Mouse (Mus musculus): ENCODE measurements around the gene Aym1.

The Aym1 gene

DNA sequence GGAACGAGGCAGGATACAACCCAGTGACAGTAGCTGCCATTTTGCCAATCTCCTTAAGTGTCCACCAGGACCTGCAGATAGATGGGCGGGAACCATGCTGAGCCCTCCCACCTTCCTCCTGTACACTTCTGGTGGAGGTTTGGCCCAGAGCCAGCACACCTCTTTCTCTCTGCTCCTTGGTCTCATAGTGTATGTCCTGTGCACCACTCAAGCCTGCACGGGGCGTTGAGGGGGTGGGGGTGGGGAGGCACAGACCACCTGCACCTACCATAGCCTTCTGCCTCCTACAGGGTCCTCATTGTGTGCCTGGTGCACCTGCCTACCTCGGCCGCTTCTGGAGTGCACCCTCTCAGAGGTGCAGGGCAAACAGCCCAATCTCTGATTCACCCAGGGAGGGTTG is 4.5 kb upstream of the Aym1 start:
- in situ Hi-C loops (cut with MboI, MseI): no loop called here

DNA sequence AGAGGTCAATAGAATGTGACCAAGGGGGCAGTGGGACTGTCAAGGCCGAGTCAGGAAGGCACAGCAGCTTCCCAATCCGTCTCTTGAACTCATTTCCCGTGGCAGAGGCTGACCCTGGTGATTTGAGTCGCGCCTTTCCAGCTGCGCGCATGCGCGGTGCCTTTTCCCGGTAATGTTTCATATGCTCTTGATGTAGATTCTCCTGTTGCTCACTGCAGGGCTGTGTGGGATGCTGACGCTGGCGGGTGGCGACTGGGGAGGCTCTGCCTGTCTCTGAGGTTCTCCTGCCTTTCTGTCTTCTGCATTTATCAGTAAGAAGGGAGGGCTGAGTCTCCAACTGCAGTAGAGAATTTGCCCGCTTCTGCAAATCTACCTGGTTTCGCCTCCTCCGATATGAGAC is 2.8 kb upstream of the Aym1 start:
- in situ Hi-C loops (cut with MboI, MseI): no loop called here

GRCm38 (mm10) chr5:113357656-113358055 is 562 bp downstream of the Aym1 start:
- in situ Hi-C loops (cut with MboI, MseI): no loop called here

DNA sequence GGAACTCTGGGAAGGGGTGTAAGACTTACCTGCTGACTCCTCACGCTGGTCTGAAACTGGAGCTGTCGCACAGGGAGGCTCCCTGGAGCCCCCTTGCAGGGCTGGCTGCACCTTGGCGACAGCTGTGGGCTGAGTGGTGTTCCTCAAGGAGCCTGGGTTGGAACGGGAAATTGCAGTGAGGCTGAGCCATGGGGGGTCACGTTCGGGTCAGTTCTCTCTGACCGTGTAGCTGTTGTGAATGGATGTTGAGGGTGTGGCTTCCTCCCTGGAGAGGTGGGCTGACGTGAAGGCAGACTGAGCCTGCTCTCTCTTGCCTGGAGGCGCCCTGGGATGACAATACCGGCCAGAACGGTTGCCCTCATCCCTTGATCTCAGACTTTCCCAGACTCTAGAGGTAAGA is 1.7 kb downstream of the Aym1 start:
- in situ Hi-C loops (cut with MboI, MseI): no loop called here

- in situ Hi-C loops (cut with MboI, MseI): loop anchor here in 1 of 2 experiments (5.0 kb wide), 2 partner anchors 51 to 191 kb away; no protein-coding TSS in a partner anchor
These were observed 4.2 kb downstream of the Aym1 start for GRCm38 (mm10) chr5:113361283-113361682.

DNA sequence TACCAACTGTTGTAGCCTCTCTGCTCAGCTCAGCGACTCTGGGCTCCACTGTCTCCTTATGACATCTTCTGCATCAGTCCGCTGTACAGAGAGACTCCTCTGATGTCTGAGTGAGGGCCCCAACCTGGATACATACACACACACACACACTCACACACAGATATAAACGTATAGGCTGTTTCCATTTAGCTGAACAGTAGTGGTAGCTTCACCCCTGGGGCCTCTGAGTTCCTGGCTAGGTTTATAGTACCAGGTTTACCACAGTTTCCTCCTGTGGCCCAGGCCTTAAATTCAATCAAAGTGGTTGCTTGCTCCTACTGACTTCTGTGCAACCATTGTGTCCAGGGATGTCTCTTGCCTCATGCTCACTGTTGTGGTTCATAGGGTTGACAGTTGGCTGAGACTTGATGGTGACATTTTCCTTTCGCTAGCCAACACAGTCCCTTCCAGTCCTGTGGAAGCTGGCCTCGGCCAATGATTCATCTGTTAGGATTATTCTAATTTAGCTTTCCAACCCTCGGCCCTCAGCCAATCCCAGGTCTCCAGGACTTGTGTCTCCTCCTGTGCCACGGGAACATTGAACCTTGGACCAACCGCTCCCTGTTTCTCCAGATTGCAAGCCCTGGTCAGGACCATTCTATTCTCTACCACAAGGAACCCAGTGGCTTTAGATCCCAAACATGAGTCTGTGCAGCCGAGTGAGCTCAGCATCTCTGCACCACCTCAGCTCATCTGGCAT is 5.3 kb downstream of the Aym1 start:
- in situ Hi-C loops (cut with MboI, MseI): loop anchor here in 1 of 2 experiments (5.0 kb wide), 2 partner anchors 50 to 190 kb away; no protein-coding TSS in a partner anchor

DNA sequence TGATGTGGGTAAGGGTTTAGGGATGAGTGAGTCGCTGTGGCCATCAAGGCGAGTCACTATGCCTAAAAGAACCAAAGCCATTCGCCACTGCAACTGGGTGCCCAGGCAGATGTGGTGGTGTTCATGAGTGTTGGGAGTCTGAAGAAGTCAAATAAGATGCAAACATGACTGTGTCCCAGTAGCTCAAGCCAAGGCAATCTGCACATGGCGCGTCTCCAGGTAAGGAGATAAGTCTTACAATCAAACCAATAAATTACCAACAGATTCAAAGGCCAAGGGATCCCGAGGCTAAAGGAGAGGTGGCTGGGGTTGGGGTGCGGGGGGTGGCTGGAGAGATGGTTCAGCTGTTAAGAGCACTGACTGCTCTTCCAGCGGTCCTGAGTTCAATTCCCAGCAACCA is 6.1 kb downstream of the Aym1 start:
- in situ Hi-C loops (cut with MboI, MseI): loop anchor here in 1 of 2 experiments (5.0 kb wide), 2 partner anchors 49 to 189 kb away; no protein-coding TSS in a partner anchor

GRCm38 (mm10) chr5:113365921-113366320 is 8.8 kb downstream of the Aym1 start:
- in situ Hi-C loops (cut with MboI, MseI): loop anchor here in 1 of 2 experiments (5.0 kb wide), 1 partner anchor 451 kb away; no protein-coding TSS in a partner anchor

- in situ Hi-C loops (cut with MboI, MseI): loop anchor here in 1 of 2 experiments (5.0 kb wide), 1 partner anchor 450 kb away; no protein-coding TSS in a partner anchor
These were observed 10.6 kb downstream of the Aym1 start for GRCm38 (mm10) chr5:113367726-113368125.

GRCm38 (mm10) chr5:113369262-113369868 is 12.3 kb downstream of the Aym1 start:
- in situ Hi-C loops (cut with MboI, MseI): loop anchor here in 1 of 2 experiments (5.0 kb wide), 1 partner anchor 448 kb away; no protein-coding TSS in a partner anchor

DNA sequence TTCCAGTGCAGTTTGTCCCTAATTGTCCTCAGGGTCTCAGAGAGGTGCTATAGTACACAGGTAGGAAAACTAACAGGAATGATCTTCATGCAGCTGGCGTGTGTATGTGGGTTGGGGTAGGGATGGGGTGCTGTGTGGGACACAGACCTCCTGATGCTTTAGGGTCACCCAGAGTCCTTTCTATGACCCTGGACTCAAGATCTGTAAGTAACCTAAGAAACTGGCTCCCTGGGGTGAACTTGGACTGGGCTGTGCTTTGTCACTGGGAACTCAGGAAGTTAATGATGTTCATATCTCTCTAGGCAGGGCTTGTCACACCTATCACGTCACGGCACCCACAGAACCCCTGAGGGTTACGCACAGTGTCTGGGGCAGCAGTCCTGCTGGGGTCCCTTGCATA is 15.4 kb downstream of the Aym1 start:
- in situ Hi-C loops (cut with MboI, MseI): no loop called here

- in situ Hi-C loops (cut with MboI, MseI): no loop called here
These were observed 16.2 kb downstream of the Aym1 start for GRCm38 (mm10) chr5:113372995-113373950.

- in situ Hi-C loops (cut with MboI, MseI): no loop called here
These were observed 17.2 kb downstream of the Aym1 start for GRCm38 (mm10) chr5:113374290-113374689.

DNA sequence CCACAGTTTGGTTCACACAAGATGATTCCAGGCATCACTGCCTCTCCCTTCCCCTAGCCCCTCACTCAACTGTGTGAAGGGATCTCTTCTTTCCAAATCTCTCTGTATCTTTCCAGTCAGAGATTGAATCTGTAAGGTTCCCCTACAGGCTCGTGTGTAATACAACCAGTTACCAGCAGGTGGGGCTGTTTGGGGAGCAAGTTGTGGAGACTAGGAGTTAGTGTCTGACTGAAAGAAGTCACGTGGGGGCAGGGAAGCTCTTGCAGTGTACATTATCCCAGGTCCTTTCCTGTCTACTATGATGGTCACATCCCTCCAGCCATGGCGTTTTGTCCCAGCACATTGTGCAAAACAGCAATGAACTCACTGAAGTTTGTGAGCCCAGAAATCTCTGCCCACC is 18.7 kb downstream of the Aym1 start:
- in situ Hi-C loops (cut with MboI, MseI): loop anchor here (5.0 kb wide), 2 partner anchors 347 to 352 kb away; partner anchors contain the start of gene 1700069L16Rik (in 1 of the 2)

GRCm38 (mm10) chr5:113376292-113376691 is 19.2 kb downstream of the Aym1 start:
- in situ Hi-C loops (cut with MboI, MseI): loop anchor here (5.0 kb wide), 2 partner anchors 346 to 351 kb away; partner anchors contain the start of gene 1700069L16Rik (in 1 of the 2)

DNA sequence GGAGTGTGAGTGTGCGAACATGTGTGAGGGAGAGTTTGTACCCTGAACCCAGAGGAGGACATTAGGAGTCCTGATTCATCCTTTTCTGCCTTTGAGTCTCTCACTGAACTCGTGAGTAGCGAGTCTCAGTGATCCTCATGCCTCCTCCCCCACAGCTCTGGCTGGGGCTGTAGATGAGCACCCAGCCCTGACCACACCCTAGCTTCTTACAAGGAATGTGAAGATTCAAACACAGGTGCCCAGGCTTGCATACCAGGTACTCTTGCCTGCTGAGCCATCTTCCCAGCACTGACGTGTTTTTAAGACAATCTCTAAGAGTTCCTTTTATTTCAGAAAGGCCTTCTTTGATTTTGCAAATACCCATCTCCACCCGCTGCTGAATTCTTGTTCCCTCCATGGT is 22.3 kb downstream of the Aym1 start:
- in situ Hi-C loops (cut with MboI, MseI): loop anchor here (5.0 kb wide), 2 partner anchors 343 to 348 kb away; partner anchors contain the start of gene 1700069L16Rik (in 1 of the 2)

- in situ Hi-C loops (cut with MboI, MseI): no loop called here
These were observed 23.5 kb downstream of the Aym1 start for GRCm38 (mm10) chr5:113380553-113380952.

- in situ Hi-C loops (cut with MboI, MseI): no loop called here
These were observed 25.5 kb downstream of the Aym1 start for GRCm38 (mm10) chr5:113382580-113382979.

DNA sequence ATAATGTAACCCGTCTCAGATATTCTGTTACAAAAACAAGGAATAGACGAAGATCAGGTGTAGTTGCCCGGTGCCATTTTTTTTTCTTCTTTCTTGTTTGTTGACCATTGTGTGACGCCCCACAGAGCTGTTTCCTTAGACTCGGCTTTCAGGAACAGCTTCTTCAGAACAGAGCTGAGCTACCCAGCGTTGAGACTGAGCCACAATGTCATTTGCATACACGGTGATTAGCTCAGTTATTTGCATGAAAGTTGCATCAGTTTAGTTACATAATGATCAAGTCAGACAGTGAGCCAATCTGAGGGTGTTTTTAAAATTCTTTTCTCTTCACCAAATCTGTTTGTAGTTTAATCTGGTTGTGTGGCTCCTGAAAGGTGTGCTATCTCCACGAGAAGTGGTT is 36.7 kb downstream of the Aym1 start:
- in situ Hi-C loops (cut with MboI, MseI): no loop called here

DNA sequence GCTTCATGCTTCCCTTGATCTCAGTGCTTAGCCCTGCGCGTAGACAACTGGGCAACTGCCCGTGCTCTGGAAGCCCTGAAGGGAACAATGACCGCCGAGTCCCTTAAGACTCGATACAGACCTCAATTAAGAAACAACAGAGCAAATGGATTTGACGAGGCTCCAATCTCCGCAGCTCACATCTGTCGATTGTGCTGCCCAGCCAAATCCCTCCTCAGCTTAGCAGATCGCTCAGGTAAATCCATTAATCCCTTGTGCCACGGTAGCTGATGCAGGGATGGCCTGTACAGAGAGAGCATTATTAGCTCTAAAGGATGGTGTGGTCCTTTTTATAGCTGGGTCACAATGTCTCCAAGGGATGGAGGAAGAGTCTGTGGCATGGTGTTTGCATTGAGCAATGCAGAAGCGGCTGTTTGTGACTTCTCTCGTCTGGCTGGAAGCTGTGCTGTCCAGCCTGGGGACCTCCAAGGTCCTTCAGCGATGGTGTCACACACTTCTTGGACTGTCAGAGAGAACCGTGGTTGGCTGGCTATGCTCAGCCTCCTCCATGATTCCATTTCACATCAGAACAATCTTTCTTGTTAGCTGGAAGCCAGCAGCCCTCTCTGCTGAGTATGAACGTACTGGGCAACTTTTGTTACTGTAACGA is 39.3 kb downstream of the Aym1 start:
- in situ Hi-C loops (cut with MboI, MseI): no loop called here

Measured in T-helper 17 cell (primary cell).